11 mouse cellular contexts compared by ENCODE assay signal in genomic region chr7:142458676-142459298, GRCm38 (mm10). TPM values are rescaled to one million over a fixed set of nuclear protein-coding genes. Genes with fewer than 3 reads are reported as not detected.
DNase-seq lines count a peak whose midpoint lies in the region; ATAC-seq lines count a peak whose summit lies in the region.
"Had no signal": no experiment of that assay in that cellular context is flagged by ENCODE, and none has a peak within 500 bp of the region (broad histone marks: within the 10 kb centered on the region; RNA-seq: fewer than 3 reads in every experiment).

No protein-coding gene starts in this region.

- ATAC-seq in heart, embryonic 12.5 days (ENCODE audit: insufficient number of reproducible peaks, low FRiP score), result 0 out of 2 replicates have a peak, but pooled peaks have one; percentile 2
- ATAC-seq in limb, embryonic 15.5 days (ENCODE audit: insufficient number of reproducible peaks, low FRiP score, low TSS enrichment, low read depth), result no peak

- peak overlapping the region; percentile 95 for H3K27ac ChIP-seq in heart, embryonic 12.5 days (ENCODE audit: poor library complexity, severe bottlenecking)
- peak overlapping the region; percentile 89 for H3K27ac ChIP-seq in limb, embryonic 15.5 days
- H3K27ac ChIP-seq: neural tube, embryonic 12.5 days had no signal

- no peak overlapping the region for H3K4me3 ChIP-seq in heart, embryonic 12.5 days
- H3K4me3 ChIP-seq in limb, embryonic 15.5 days, result no peak overlapping the region
- H3K4me3 ChIP-seq: neural tube, embryonic 12.5 days had no signal

- H3K4me2 ChIP-seq in heart, embryonic 12.5 days, result no peak overlapping the region
- H3K4me2 ChIP-seq in limb, embryonic 15.5 days, result no peak overlapping the region
- H3K4me2 ChIP-seq: neural tube, embryonic 12.5 days had no signal

- no peaks in the 10 kb centered on the region for H3K9me3 ChIP-seq in heart, embryonic 12.5 days (replicated peaks)
- no peaks in the 10 kb centered on the region for H3K9me3 ChIP-seq in limb, embryonic 15.5 days
- H3K9me3 ChIP-seq: neural tube, embryonic 12.5 days had no signal

- peaks cover 81% of the 10 kb centered on the region for H3K4me1 ChIP-seq in heart, embryonic 12.5 days (replicated peaks)
- peaks cover 40% of the 10 kb centered on the region for H3K4me1 ChIP-seq in limb, embryonic 15.5 days

- peak; percentile 3 for DNase-seq in gastrocnemius, postnatal 10 days
- no peak for DNase-seq in gastrocnemius, adult 18-20 months (ENCODE audit: low spot score)
- DNase-seq in lung, postnatal 10 days, result peak; percentile 2
- no peak for DNase-seq in lung, postnatal 14 days
- no peak for DNase-seq in urinary bladder, postnatal 25 days (ENCODE audit: low spot score)
- no peak for DNase-seq in ovary, postnatal 36 days (ENCODE audit: low spot score)

- no peaks in the 10 kb centered on the region for H3K27me3 ChIP-seq in heart, embryonic 12.5 days (replicated peaks)
- H3K27me3 ChIP-seq in limb, embryonic 15.5 days, result no peaks in the 10 kb centered on the region
- H3K27me3 ChIP-seq: neural tube, embryonic 12.5 days had no signal

- whole genome bisulfite sequencing in heart, embryonic 12.5 days, result 51% methylated on average over 5 of the region's 5 CpGs
- 68% methylated on average over 5 of the region's 5 CpGs for whole genome bisulfite sequencing in limb, embryonic 15.5 days

- no peak overlapping the region for H3K9ac ChIP-seq in heart, embryonic 12.5 days
- H3K9ac ChIP-seq in limb, embryonic 15.5 days, result no peak overlapping the region
- H3K9ac ChIP-seq: neural tube, embryonic 12.5 days had no signal

- H3K36me3 ChIP-seq in heart, embryonic 12.5 days, result no peaks in the 10 kb centered on the region
- no peaks in the 10 kb centered on the region for H3K36me3 ChIP-seq in limb, embryonic 15.5 days
- H3K36me3 ChIP-seq: neural tube, embryonic 12.5 days had no signal

RNA-seq across cellular contexts. Expression of gene Lsp1, which starts 1.8 kb away (rescaled TPM):
- 10 to 100 TPM; 14.4 to 24.4 TPM for total RNA-seq in gastrocnemius, postnatal 10 days (2021)
- 10 to 100 TPM; 30.3 to 38.4 TPM for total RNA-seq in gastrocnemius, adult 18-20 months (2021)
- polyA plus RNA-seq in heart, embryonic 12.5 days (2016; fragmentation: Nextera tagmentation; extraction: Ambion mirVana), result 33.4 and 38.4 TPM in 2 replicates
- 57.3 and 63.3 TPM in 2 replicates for polyA plus RNA-seq in limb, embryonic 15.5 days (2015; fragmentation: Nextera tagmentation; extraction: Ambion mirVana)

RNA-seq across cellular contexts. Expression of gene Tnni2, which starts 17.2 kb away (rescaled TPM):
- total RNA-seq in gastrocnemius, postnatal 10 days (2021), result over 10,000 TPM; 11,296 to 12,937 TPM
- over 10,000 TPM; 19,257 to 20,060 TPM for total RNA-seq in gastrocnemius, adult 18-20 months (2021)
- polyA plus RNA-seq in heart, embryonic 12.5 days (2016; fragmentation: Nextera tagmentation; extraction: Ambion mirVana), result 50.6 and 53.5 TPM in 2 replicates
- polyA plus RNA-seq in limb, embryonic 15.5 days (2015; fragmentation: Nextera tagmentation; extraction: Ambion mirVana), result 136 and 529 TPM in 2 replicates
- polyA plus RNA-seq: liver, adult 2 months had no signal

RNA-seq across cellular contexts. Expression of gene Syt8, which starts 24.1 kb away (rescaled TPM):
- total RNA-seq in gastrocnemius, postnatal 10 days (2021), result under 1 TPM in 1 of 2 experiments, not detected in 1; 0.36 TPM
- not detected for total RNA-seq in gastrocnemius, adult 18-20 months (2021)
- polyA plus RNA-seq in heart, embryonic 12.5 days (2016; fragmentation: Nextera tagmentation; extraction: Ambion mirVana), result 0.28 and 0.57 TPM in 2 replicates
- 6.3 and 6.7 TPM in 2 replicates for polyA plus RNA-seq in limb, embryonic 15.5 days (2015; fragmentation: Nextera tagmentation; extraction: Ambion mirVana)
- total RNA-seq: hematopoietic stem cell, adult 5-6 weeks; liver, adult 2 months had no signal
- polyA plus RNA-seq: liver, adult 2 months had no signal

RNA-seq across cellular contexts. Expression of gene Tnnt3, which starts 39.8 kb away (rescaled TPM):
- total RNA-seq in gastrocnemius, postnatal 10 days (2021), result over 10,000 TPM; 17,146 to 18,824 TPM
- total RNA-seq in gastrocnemius, adult 18-20 months (2021), result over 10,000 TPM; 35,269 to 35,976 TPM
- 6.4 and 9.3 TPM in 2 replicates for polyA plus RNA-seq in heart, embryonic 12.5 days (2016; fragmentation: Nextera tagmentation; extraction: Ambion mirVana)
- 154 and 517 TPM in 2 replicates for polyA plus RNA-seq in limb, embryonic 15.5 days (2015; fragmentation: Nextera tagmentation; extraction: Ambion mirVana)
- polyA plus RNA-seq: liver, adult 2 months had no signal

Comparison
In these comparisons a context has a peak if more than half of its experiments do, and no peak if none do; other contexts are left out.
1. DNase-seq: peak in gastrocnemius, postnatal 10 days (single experiment) and lung, postnatal 10 days (single experiment); none in gastrocnemius, adult 18-20 months (single experiment), lung, postnatal 14 days (single experiment), urinary bladder, postnatal 25 days (single experiment) and ovary, postnatal 36 days (single experiment).